7 mouse cellular contexts compared by ENCODE assay signal in genomic region chr10:81499250-81499901, GRCm38 (mm10). TPM values are rescaled to one million over a fixed set of nuclear protein-coding genes. Genes with fewer than 3 reads are reported as not detected.
A peak's percentile ranks its signal among the peaks of the same experiment; 100 is the strongest.
DNase-seq lines count a peak whose midpoint lies in the region; ATAC-seq and TF ChIP-seq lines count a peak whose summit lies in the region.

No protein-coding gene starts in this region.

- H3K27ac ChIP-seq in kidney, adult 2 months (ENCODE audit: insufficient read depth, low read depth, low read length) = peak overlapping the region; percentile 61
- H3K27ac ChIP-seq in cortical plate, adult 2 months (ENCODE audit: insufficient read depth, low read length) = peak overlapping the region; percentile 7; the same call in 1 of the 2 replicates
- H3K27ac ChIP-seq in limb, embryonic 15.5 days = no peak overlapping the region
- no peak overlapping the region; the same call in 1 of the 2 replicates for H3K27ac ChIP-seq in olfactory bulb, adult 2 months (ENCODE audit: insufficient read depth, low read depth, low read length)

- H3K36me3 ChIP-seq in kidney, adult 2 months (ENCODE audit: control insufficient read depth, insufficient read depth, low read length) = no peaks in the 10 kb centered on the region
- no peaks in the 10 kb centered on the region for H3K36me3 ChIP-seq in limb, embryonic 15.5 days

- ATAC-seq in limb, embryonic 15.5 days (ENCODE audit: insufficient number of reproducible peaks, low FRiP score, low TSS enrichment, low read depth) = no peak
- no peak for ATAC-seq in frontal cortex, adult (ENCODE audit: low TSS enrichment)

- H3K4me1 ChIP-seq in kidney, adult 2 months (ENCODE audit: control insufficient read depth, insufficient read depth, low read length) = peaks cover 8% of the 10 kb centered on the region; the same call in 1 of the 2 replicates
- peaks cover 4% of the 10 kb centered on the region for H3K4me1 ChIP-seq in cortical plate, adult 2 months (ENCODE audit: control insufficient read depth, insufficient read depth, low read length)
- H3K4me1 ChIP-seq in limb, embryonic 15.5 days = peaks cover 29% of the 10 kb centered on the region
- H3K4me1 ChIP-seq in olfactory bulb, adult 2 months (ENCODE audit: control insufficient read depth, insufficient read depth, low read length) = peaks cover 21% of the 10 kb centered on the region

- H3K4me2 ChIP-seq in limb, embryonic 15.5 days = no peak overlapping the region

- H3K9ac ChIP-seq in limb, embryonic 15.5 days = peak overlapping the region; percentile 28; the same call in 1 of the 2 replicates

- H3K27me3 ChIP-seq in kidney, adult 2 months (replicated peaks; ENCODE audit: control insufficient read depth, insufficient read depth, low read length) = no peaks in the 10 kb centered on the region
- peaks cover 13% of the 10 kb centered on the region for H3K27me3 ChIP-seq in limb, embryonic 15.5 days

- DNase-seq in kidney, adult 2 months = peak; percentile 73
- no peak for DNase-seq in kidney, postnatal 4 days
- DNase-seq in left cerebral cortex, adult 9 months (ENCODE audit: low spot score in 2 of 2) = no peak

- WGBS in kidney, adult 2 months = 73% methylated on average over 23 of the region's 23 CpGs
- 77% methylated on average over 23 of the region's 23 CpGs for whole genome bisulfite sequencing in limb, embryonic 15.5 days
- 77% methylated on average over 23 of the region's 23 CpGs for WGBS in olfactory bulb, adult 2 months

- peak overlapping the region; percentile 30 for H3K4me3 ChIP-seq in kidney, adult 2 months (ENCODE audit: insufficient read depth, low read depth, low read length)
- H3K4me3 ChIP-seq in cortical plate, adult 2 months (ENCODE audit: insufficient read depth, low read length) = no peak overlapping the region
- no peak overlapping the region for H3K4me3 ChIP-seq in limb, embryonic 15.5 days
- peak overlapping the region; percentile 20; the same call in 1 of the 2 replicates for H3K4me3 ChIP-seq in olfactory bulb, adult 2 months (ENCODE audit: insufficient read depth, low read depth, low read length)

- no peaks in the 10 kb centered on the region for H3K9me3 ChIP-seq in limb, embryonic 15.5 days

- no peak for TF ChIP-seq POLR2A in kidney, adult 2 months (IDR thresholded peaks at IDR 0.05; ENCODE audit: low read depth, low read length)
- TF ChIP-seq POLR2A in cortical plate, adult 2 months (IDR thresholded peaks at IDR 0.05; ENCODE audit: extremely low read depth, insufficient read depth, low read length) = no peak
- TF ChIP-seq POLR2A in olfactory bulb, adult 2 months (IDR thresholded peaks at IDR 0.05; ENCODE audit: insufficient read depth, low read depth, low read length) = no peak

- no peak for TF ChIP-seq CTCF in kidney, adult 2 months (conservative IDR thresholded peaks at IDR 0.05; ENCODE audit: insufficient read depth, insufficient read length, low read depth, low read length)
- TF ChIP-seq CTCF in cortical plate, adult 2 months (IDR thresholded peaks at IDR 0.05; ENCODE audit: extremely low read depth, insufficient read depth, low read length) = no peak
- no peak for TF ChIP-seq CTCF in olfactory bulb, adult 2 months (IDR thresholded peaks at IDR 0.05; ENCODE audit: insufficient read depth, low read depth, low read length)

RNA-seq across cellular contexts. Expression of gene S1pr4, which starts 0.6 kb away (rescaled TPM):
- 2.3 and 4.9 TPM in 2 replicates for polyA plus RNA-seq in kidney, adult 2 months (2012; rRNA removed)
- 0.87 and 1.1 TPM in 2 replicates for polyA plus RNA-seq in cortical plate, adult 2 months (2012; rRNA removed)
- 0.67 and 0.72 TPM in 2 replicates for polyA plus RNA-seq in limb, embryonic 15.5 days (2015; fragmentation: Nextera tagmentation; extraction: Ambion mirVana)
- not detected in 2 replicates for polyA plus RNA-seq in olfactory bulb, adult 2 months (2012; ENCODE audit: insufficient read depth, insufficient read length, low replicate concordance, missing spikeins)

RNA-seq across cellular contexts. Expression of gene Ncln, which starts 3.2 kb away (rescaled TPM):
- 148 and 190 TPM in 2 replicates for polyA plus RNA-seq in kidney, adult 2 months (2012; rRNA removed)
- 124 and 129 TPM in 2 replicates for polyA plus RNA-seq in cortical plate, adult 2 months (2012; rRNA removed)
- 94.0 and 95.1 TPM in 2 replicates for polyA plus RNA-seq in limb, embryonic 15.5 days (2015; fragmentation: Nextera tagmentation; extraction: Ambion mirVana)
- 181 TPM in 1 of 2 replicates, not detected in the other for polyA plus RNA-seq in olfactory bulb, adult 2 months (2012; ENCODE audit: insufficient read depth, insufficient read length, low replicate concordance, missing spikeins)

RNA-seq across cellular contexts. Expression of gene Celf5, which starts 16.9 kb away (rescaled TPM):
- 0.18 and 0.27 TPM in 2 replicates for polyA plus RNA-seq in kidney, adult 2 months (2012; rRNA removed)
- polyA plus RNA-seq in cortical plate, adult 2 months (2012; rRNA removed) = 307 and 309 TPM in 2 replicates
- 1.1 and 1.3 TPM in 2 replicates for polyA plus RNA-seq in limb, embryonic 15.5 days (2015; fragmentation: Nextera tagmentation; extraction: Ambion mirVana)
- not detected in 2 replicates for polyA plus RNA-seq in olfactory bulb, adult 2 months (2012; ENCODE audit: insufficient read depth, insufficient read length, low replicate concordance, missing spikeins)

RNA-seq across cellular contexts. Expression of gene Gna15, which starts 24.6 kb away (rescaled TPM):
- polyA plus RNA-seq in kidney, adult 2 months (2012; rRNA removed) = 1.7 and 2.1 TPM in 2 replicates
- polyA plus RNA-seq in cortical plate, adult 2 months (2012; rRNA removed) = 3.4 and 3.9 TPM in 2 replicates
- polyA plus RNA-seq in limb, embryonic 15.5 days (2015; fragmentation: Nextera tagmentation; extraction: Ambion mirVana) = 7.3 and 7.9 TPM in 2 replicates
- not detected in 2 replicates for polyA plus RNA-seq in olfactory bulb, adult 2 months (2012; ENCODE audit: insufficient read depth, insufficient read length, low replicate concordance, missing spikeins)

RNA-seq across cellular contexts. Expression of gene Nfic, which starts 43.9 kb away (rescaled TPM):
- 64.7 and 82.5 TPM in 2 replicates for polyA plus RNA-seq in kidney, adult 2 months (2012; rRNA removed)
- 52.2 and 54.5 TPM in 2 replicates for polyA plus RNA-seq in cortical plate, adult 2 months (2012; rRNA removed)
- 138 and 146 TPM in 2 replicates for polyA plus RNA-seq in limb, embryonic 15.5 days (2015; fragmentation: Nextera tagmentation; extraction: Ambion mirVana)
- polyA plus RNA-seq in olfactory bulb, adult 2 months (2012; ENCODE audit: insufficient read depth, insufficient read length, low replicate concordance, missing spikeins) = not detected in 2 replicates

Comparison
In these comparisons a context has a peak if more than half of its experiments do, and no peak if none do; other contexts are left out.
1. H3K27ac ChIP-seq: peak in kidney, adult 2 months (single experiment) and cortical plate, adult 2 months (single experiment); none in limb, embryonic 15.5 days (single experiment) and olfactory bulb, adult 2 months (single experiment).
2. H3K4me3 ChIP-seq: peak in kidney, adult 2 months (single experiment) and olfactory bulb, adult 2 months (single experiment); none in cortical plate, adult 2 months (single experiment) and limb, embryonic 15.5 days (single experiment).